Mouse (Mus musculus): ENCODE results near the gene Diras1.
"Not testable (repeated sequence)": the region's sequence is repeated elsewhere in the genome, so short reads cannot be mapped to it uniquely, and the experiment has no call there.

The Diras1 gene

DNA sequence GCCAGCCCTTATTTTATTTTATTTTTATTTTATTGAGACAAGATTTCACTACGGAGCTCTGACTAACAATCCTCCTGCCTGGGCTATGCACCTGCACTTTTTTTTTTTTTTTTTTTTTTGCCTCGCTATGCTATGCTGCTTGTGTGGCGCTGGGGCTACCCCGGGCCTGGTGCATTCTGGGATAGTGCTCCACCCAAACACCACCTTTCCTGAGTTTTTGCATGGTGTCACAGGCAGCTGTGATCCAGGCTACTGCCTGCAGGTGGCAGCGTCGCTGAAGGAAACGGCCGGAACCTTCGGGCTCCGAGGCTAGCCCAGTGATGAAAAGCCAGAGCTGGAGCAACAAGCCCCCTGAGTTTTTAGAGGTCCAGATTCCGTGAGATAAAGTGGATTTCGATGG is 26.7 kb downstream of the Diras1 start:
- no peak for DNase-seq (ENCODE audit: low read depth, low spot score)

GRCm38 (mm10) chr10:80998021-80998420 is 27.4 kb downstream of the Diras1 start:
- no peak for DNase-seq (ENCODE audit: low read depth, low spot score)

DNA sequence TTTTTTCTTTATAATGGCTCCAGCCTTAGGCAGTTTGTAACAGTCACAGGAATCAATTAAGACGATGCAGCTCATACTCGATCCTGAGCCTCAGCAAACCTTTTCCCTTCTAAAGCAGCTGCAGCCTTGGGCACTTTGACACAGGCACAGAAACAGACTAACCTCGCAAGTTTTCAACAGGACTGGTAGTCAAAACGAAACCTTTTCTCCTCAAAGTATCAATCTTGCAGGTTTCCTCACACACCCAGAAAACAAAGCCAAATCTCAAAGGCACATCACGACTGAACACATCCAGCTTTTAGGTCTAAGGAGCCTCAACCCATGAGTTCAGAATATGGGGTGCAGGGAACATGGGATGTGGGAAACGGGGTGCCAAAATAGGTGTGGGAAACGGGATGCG is 28.1 kb downstream of the Diras1 start:
- DNase-seq (ENCODE audit: low read depth, low spot score): no peak

DNA sequence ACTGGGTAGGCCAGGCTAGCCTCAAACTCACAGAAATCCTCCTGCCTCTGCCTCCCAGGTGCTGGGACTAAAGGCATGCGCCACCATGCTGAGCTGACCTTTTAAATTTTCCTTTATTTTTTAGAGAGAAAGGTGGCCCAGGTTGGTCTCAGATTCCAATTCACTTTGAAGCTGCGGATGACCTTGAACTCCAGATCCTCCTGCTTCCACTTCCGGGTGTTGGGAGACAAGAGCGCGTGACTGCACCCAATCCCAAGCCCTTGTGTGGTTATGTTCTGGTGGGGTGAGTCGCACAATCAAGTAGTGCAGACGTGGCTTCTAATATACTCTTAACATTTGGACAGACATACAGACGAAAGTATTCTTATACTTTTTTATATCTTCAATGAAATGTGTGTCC is 29.0 kb downstream of the Diras1 start:
- DNase-seq (ENCODE audit: low read depth, low spot score): no peak

DNA sequence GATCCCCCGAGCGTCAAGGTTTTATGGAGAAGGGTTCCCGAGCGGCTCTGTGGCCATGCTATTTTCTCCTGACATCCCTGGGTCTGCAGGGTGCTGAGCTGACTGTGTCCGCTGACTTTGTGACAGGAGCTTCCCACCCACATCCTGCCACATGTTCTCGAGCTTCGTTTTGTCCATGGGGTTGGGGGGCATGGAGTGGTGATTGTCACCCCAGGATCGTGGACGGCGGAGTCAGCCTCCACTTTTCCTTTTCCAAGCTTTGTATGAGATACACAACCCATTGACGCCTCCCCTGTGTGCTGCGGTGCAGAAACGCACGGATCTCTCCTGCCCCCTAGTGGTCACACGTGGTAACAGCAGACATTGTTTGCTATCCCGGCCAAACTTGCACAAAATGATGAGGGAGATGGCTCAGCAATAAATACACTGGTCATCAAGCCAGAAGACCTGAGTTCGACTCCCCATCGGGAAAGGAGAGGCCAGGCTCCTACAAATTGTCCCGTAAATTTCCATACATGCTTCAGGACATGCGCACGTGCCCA is 30.3 kb downstream of the Diras1 start:
- peak; percentile 70 for DNase-seq (ENCODE audit: low read depth, low spot score)

GRCm38 (mm10) chr10:80994621-80995020 is 30.8 kb downstream of the Diras1 start:
- DNase-seq (ENCODE audit: low read depth, low spot score): no peak

DNA sequence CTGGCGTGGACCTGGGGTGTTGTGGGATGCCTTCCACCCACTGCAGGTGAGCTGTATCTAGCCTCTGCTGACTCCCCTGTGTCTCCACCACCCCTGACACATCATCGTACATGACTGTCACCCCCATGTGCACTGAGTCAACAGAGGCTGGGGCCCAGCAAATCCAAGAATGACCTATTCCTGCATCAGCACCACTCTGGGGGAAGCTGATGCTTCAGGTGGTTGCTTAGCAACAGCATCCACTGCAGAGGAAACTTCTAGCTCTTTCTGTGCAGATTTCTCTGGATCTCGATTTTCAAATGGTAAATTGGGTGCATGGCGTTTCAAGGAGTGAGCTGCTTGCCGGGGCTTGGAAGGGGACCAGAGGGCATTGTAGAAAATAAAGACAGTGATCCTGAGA is 32.2 kb downstream of the Diras1 start:
- no peak for DNase-seq (ENCODE audit: low read depth, low spot score)

- no peak for DNase-seq (ENCODE audit: low read depth, low spot score)
These were observed 33.5 kb downstream of the Diras1 start for GRCm38 (mm10) chr10:80991945-80992344.

DNA sequence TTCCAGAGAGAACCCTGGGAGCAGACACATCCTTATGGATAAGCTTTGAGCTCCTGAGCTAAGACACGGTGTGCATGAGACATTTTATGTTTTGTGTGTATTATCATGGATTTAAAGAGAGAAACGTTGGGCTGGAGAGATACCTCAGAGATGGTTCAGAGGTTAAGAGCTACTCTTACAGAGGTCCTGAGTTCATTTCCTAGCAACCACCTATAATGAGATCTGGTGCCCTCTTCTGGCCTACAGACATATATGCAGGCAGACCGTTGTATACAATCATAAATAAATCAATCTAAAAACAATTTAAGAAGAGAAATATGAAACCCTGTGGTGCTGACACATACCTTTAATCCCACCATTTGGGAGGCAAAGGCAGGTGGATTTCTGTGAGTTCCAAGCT is 34.5 kb downstream of the Diras1 start:
- no peak for DNase-seq (ENCODE audit: low read depth, low spot score)

DNA sequence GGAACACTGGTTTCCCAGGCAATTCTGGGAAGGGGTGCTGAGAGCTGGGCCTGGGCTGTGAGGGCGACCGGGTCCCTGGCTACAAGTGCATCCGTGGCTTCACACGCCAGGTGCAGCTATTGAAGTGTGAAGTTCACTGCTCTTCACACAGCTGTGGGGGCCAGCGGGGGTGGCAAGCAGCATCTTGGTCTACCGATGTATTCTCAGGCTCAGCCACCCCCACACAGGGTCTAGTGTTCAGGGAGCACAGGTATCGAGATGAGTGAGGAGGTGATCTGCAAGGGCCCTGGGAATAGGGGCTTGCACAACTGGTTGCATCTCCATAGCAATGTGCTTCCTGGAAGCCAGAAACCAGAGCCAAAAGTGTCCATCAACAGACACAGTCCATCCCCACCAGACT is 35.1 kb downstream of the Diras1 start:
- no peak for DNase-seq (ENCODE audit: low read depth, low spot score)

DNA sequence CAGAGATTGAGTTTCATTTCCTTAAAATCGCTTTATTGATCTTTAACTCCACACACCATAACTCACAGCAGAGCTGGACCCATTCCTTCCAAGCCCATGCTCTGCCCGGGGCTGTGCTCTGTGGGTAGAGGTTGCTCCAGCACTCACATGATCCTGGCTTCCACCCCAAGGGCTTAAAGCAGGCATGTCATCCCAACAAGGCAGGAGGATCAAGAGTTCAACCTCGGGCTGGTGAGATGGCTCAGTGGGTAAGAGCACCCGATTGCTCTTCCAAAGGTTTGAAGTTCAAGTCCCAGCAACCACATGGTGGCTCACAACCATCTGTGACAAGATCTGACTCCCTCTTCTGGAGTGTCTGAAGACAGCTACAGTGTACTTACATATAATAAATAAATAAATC is 35.6 kb downstream of the Diras1 start:
- DNase-seq (ENCODE audit: low read depth, low spot score): not testable (repeated sequence)

GRCm38 (mm10) chr10:80989446-80989845 is 36.0 kb downstream of the Diras1 start:
- DNase-seq (ENCODE audit: low read depth, low spot score): no peak

DNA sequence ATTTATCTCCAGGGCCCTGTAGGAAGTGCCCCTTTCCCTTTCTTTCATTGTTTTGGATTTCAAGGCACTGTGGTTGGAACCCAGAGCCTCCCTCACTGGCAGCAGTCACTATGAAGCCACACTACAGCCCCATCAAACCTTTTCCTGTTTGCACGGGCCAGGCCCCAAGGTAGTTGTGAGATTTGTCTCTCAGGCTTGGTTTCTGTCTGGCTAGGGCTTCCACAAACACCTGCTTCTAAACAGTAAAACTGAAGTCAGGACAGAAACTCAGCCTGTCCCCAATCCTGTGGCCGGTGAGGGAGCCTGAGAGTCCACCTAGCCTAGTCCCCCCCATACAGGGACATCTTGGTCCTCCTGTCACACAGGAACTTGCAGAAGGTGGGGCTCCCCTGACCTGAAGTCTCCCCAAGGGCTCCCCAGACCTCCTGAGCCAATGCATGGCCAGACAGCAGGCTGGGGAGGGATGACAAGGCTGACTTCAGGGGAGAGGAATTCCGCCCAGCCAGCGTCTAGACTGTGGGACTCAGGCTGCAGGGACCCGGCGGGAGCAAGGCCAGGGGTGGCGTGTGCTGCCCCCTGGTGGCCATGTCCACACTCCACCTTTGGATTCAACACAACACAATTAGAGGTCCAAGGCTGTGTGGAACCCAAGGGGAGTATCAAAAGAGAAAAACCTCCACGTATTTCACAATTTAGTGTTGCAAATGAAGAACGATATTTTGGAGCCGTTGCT is 37.6 kb downstream of the Diras1 start:
- peak; percentile 93 for DNase-seq (ENCODE audit: low read depth, low spot score)

GRCm38 (mm10) chr10:80986754-80987153 is 38.7 kb downstream of the Diras1 start:
- DNase-seq (ENCODE audit: low read depth, low spot score): peak; percentile 81

DNA sequence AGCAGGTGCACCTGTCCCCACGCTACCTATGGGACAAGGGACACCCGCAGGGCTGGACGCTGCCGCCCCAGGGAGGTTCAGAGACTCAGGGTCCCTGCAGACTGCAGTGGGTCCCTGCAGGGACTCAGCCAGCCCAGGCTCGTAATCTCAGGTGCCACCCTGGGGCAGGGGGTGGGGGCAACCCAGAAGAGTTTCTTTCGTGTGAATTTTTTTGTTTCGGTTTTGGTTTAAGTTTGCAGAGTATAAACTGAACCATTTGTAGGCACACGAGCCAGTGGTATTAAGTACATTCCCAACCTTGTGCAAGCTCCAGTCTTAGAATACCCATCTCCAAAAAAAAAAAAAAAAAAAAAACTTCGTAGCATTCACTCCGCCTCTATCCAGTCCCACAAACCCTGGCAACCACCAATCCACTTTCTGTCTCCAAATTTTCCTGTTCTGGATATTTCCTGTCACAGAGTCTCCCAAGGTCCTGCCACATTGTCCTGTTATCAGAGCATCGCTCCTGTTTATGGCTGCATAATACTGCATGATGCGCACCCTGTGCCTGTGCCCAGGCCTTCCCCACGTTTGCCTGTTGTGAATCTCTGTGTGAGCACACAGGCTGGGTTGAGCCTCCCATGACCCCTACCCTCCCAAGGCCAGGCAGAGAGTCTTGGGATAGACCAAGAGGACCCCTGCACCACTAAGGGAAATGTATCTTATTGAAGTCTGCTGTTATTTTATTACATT is 39.3 kb downstream of the Diras1 start:
- no peak for DNase-seq (ENCODE audit: low read depth, low spot score)

- peak; percentile 93 for DNase-seq (ENCODE audit: low read depth, low spot score)
These were observed 40.1 kb downstream of the Diras1 start for GRCm38 (mm10) chr10:80985241-80985969.

DNA sequence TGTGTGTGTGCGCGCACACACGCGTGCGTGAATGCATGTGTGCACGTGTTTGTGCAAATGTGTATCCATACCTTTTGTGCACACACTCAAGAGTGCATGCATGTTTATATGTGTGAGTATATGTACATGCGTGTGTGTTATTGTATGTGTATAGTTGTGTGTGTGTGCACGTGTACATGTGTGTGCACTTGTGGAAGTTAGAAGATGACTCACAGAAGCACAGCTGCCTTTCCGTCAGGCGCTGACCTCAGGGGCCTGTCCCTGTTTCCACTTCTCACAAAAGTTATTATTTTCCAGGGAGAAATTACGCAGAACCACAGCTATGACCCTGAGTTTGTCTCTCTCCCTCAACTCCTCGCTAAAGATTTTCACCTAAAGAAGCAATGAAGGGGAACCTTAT is 41.2 kb downstream of the Diras1 start:
- no peak for DNase-seq (ENCODE audit: low read depth, low spot score)

- no peak for DNase-seq (ENCODE audit: low read depth, low spot score)
These were observed 43.1 kb downstream of the Diras1 start for GRCm38 (mm10) chr10:80982381-80982780.

- DNase-seq (ENCODE audit: low read depth, low spot score): no peak
These were observed 43.8 kb downstream of the Diras1 start for GRCm38 (mm10) chr10:80981564-80982112.

DNA sequence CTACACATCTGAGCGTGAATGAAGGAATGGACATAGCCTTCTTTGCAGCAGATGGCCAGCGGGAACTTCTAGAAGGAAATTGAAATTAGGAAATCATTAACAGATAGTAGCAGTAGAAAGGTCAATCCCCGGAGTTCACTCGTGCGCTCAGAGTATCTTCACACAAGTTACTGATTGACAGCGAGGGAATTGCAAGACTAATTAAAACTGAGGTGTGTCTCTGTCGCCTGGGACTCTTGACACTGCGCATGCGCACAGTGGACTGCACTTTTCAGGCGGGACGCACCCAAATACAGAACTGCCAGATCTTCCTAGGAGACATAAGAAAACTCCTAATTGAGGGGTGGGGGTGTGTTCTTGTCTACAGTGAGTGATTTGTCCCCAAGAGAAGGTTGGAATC is 50.0 kb downstream of the Diras1 start:
- DNase-seq (ENCODE audit: low read depth, low spot score): no peak

- no peak for DNase-seq (ENCODE audit: low read depth, low spot score)
These were observed 51.7 kb downstream of the Diras1 start for GRCm38 (mm10) chr10:80973722-80974121.

All from skeletal muscle tissue, adult 2 months (tissue).